Mouse (Mus musculus): ENCODE results near the gene Zbtb20. TPM values are rescaled to one million over a fixed set of nuclear protein-coding genes. Genes with fewer than 3 reads are reported as not detected.

Zbtb20 gene
- total RNA-seq, 2 experiments from 2014 or later = 108 to 119 TPM

DNA sequence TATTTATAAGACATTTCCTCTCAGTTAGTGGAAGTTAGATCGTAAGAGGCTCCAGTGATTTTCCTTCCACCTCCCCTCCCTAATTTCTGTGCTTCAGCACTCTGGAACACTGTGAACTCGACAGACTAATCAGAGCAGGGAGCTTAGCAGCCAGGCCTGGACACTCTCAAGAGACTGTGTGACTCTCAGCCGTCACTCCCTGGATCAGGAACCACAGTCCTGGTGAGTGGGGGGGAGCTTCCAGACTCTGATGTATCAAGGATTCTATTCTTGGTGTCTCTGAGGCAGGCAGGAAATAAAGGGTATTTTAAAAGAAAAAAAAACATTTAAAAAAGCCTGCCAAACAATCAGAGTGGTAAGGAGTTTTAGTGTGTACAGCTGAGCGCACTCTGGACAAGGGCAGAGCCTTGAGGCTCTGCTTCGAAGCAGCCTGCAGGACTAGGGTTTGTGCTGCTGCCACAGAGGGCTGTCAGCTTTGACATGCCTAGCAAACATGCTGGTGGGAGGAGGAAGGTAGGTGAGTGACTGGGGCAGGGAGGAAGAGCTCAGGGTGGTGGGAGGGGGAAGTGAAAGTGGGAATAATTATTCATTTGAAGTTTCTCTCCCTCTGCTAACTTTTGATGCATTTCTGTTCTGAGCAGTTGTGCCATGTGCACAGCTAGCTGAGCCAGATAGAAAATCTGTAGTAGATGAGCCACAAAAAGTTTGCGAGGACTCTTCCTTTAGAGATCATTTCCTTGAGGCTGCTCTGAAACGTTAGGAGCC, 488.3 kb downstream of the Zbtb20 start:
- DNase-seq = peak; percentile 44

DNA sequence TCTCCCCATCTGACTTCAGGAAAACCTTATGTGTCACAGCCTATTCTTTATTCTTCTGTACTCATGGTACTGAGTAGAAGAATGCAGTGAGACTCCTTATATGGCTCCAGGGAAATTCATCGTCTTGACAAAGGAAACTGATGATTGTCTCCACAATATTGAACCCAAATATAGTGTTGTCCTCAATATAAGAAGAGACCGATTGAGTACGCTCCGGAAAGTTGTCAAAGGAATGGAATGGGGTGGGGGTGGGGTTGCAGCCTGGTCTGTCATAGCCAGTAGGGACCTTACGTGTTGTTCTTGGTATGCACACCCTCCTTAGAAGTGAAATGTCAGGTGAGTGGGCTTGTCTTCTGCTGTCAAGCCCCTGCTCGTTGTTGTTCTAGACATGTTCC, 488.8 kb downstream of the Zbtb20 start:
- DNase-seq = no peak

DNA sequence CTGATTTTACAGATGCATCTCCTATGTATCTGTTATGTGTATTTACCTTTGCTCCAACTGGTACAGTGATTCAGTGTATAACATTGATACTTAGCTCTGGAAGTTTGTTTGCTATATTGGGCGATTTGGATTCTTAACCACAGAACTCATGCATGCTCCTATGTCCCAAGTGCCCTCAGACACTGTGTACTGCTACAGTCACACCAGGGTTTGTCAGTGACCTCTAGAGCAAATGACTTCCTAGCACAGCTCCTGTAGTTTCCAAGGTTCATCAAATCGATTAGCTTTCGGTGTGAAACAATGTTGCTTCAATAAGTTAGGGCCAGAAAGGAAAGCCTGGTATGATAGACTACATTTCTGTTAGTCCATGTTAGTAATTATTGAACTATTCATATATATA, 489.6 kb downstream of the Zbtb20 start:
- no peak for DNase-seq

GRCm38 (mm10) chr16:43370496-43371020, 494.9 kb downstream of the Zbtb20 start:
- no peak for DNase-seq

- no peak for DNase-seq
These were observed 501.1 kb downstream of the Zbtb20 start for GRCm38 (mm10) chr16:43376782-43377181.

DNA sequence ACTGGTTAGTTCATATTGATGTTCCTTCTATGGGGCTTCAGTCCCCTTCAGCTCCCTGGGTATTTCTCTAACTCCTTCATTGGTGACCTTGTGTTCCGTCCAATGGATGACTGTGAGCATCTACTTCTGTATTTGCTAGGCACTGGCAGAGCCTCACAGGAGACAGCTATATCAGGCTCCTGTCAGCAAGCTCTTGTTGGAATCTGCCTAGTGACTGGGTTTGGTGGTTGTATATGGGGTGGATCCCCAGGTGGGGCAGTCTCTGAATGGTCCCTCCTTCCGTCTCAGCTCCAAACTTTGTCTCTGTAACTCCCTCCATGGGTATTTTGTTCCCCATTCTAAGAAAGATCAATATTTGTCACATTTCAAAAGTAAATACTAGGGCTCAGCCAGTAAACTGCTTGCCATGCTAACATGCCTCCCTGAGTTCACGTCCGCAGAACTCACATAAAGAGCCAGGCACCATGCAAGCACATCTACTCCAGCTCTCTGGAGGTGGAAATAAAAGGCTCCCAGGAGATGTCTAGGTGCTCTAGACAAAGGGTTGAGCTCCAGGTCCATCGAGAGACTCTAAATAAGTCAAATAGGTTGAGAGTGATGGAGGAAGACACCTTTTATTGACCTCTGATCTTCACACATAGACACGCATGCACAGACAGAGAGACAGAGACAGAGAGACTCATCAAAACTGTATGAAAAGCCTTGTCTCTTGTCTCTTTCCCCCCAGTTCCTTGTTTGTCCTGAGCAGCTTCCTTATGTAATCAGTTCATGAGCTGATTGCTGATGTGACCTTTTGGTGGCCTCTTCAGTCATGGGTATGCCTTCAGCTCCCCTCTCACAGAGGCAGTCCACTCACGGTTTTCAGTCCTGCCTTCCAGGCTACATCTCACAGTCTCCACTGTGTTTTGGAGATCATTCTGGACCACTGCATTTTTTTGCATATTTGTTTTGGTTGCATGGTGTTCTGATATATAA, 504.0 kb downstream of the Zbtb20 start:
- DNase-seq = no peak

- DNase-seq = no peak
These were observed 505.5 kb downstream of the Zbtb20 start for GRCm38 (mm10) chr16:43381183-43381582.

DNA sequence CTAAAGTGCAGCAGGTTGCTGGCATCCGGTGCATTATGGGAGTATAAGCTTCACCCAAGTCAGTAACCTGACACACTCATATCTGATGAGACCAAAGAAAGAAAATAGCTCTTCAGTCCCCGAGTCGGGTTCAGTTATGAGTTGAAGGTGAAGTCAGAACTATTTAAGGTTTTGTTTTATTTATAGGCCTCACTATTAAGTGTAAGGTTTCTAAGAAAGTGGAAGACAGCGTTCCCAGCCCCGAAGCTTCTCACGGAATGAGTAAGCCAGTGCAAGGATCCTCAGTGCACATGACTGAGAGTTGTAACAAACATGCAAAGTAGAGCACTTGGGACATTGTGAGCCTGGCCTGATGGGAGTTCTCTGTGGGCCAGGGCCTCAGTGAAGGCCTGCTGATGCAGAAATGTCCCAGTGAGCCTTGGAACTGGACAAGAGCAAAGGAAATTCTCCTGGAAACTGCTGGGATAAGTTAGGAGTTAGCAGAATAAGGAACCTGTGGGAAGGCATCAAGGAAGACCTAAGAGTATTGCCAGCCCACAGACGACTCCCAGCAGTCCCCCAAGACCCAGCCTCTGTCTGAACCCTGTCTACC, 507.6 kb downstream of the Zbtb20 start:
- no peak for DNase-seq

GRCm38 (mm10) chr16:43384953-43385619, 509.4 kb downstream of the Zbtb20 start:
- DNase-seq = no peak

GRCm38 (mm10) chr16:43385620-43386210, 510.0 kb downstream of the Zbtb20 start:
- DNase-seq = no peak

DNA sequence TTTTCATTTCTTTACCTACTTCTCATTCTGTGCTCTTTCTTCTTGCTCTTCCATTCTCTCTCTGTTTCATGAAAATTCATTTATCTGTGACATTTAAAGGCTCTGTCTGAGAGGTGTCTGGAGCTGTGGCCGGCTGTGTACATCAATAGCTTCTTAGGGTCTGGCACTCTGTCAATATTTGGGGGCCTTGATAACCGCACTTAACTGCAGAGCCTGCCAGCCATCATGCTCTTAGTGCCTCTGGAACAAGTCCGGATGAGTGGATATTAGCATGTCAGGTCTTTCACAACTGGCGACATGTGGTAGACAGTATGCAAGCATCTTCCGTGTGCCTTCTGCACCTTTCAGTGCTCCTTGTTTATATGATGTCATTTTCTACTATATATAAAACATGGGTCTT, 510.7 kb downstream of the Zbtb20 start:
- DNase-seq = no peak

GRCm38 (mm10) chr16:43388389-43388788, 512.7 kb downstream of the Zbtb20 start:
- DNase-seq = no peak

DNA sequence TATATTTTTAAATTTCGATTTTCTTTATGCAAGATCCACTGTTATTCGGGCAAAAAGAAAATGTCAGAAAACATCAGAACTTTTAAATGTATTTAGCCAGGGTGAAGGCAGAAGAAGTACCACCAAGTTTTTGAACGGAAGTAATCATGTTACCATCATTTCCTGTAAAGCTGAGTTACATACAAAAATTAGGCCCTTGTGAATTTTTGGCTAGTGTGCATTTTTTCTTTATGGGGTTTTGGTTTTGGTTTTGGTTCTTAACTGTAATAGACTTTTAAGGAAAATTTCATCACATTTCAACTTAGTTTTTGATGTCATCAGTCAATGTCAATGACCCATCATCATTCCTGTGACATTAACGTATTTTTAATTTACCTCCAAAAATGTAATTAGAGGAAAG, 514.7 kb downstream of the Zbtb20 start:
- no peak for DNase-seq

DNA sequence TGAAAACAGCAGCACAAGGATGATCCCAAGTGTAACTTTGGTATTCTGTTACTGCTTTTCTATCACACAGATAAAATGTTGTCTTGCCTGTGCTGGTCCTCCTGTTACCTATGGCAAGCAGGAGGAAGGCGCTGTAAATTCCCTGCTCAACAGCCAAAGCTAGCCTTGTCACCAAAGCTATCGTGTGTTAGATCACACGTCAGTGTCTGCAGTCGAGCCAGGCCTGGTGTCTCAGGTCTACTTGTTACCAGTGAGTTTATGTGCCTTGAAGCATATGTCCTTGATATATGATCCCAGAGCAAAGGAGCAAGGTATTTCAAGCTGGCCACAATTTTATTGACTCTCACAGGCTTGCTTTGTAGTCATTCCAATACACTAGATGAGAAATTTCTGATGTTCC, 517.7 kb downstream of the Zbtb20 start:
- peak; percentile 16 for DNase-seq

- DNase-seq = no peak
These were observed 518.4 kb downstream of the Zbtb20 start for GRCm38 (mm10) chr16:43394013-43394568.

GRCm38 (mm10) chr16:43394760-43395159, 519.1 kb downstream of the Zbtb20 start:
- no peak for DNase-seq

DNA sequence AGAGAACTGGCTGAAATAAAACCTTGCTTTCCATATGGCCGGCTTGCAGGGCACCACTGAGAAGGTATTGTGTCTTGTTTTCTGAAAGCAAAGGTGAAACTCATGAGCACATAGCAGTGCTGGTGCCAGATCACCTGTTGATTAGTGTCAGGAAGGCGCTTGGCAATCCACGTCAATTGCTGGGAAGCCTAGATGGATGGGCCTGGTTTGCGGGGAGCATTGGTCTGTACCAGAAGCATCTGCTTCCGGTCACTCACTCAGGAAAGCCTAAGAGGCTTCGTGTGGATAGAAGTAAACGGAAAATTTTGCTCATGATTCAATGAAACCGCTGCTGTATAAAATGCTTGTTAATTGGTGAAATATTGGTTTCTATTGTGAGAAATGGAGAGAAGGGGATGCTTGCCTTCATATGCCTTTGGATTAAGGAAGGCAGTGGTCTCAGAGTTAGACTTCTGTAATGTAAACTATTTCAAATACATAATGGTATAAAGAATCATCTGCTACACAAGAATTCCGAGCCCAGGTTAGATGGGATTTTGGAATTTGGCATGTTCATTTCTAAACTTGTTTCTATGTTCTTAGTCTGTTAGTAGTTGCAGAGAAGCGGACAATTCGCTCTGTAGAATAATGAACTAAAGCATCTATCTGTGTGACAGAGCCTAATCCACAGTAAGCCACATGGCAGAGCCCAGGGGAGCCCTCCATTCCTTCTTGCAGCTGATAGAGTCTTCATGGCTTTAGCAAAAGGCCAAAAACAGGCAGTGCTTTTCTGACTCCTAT, 521.4 kb downstream of the Zbtb20 start:
- DNase-seq = no peak

GRCm38 (mm10) chr16:43397629-43398323, 522.1 kb downstream of the Zbtb20 start:
- no peak for DNase-seq

- no peak for DNase-seq
These were observed 523.7 kb downstream of the Zbtb20 start for GRCm38 (mm10) chr16:43399428-43399827.

- DNase-seq = no peak
These were observed 524.4 kb downstream of the Zbtb20 start for GRCm38 (mm10) chr16:43400046-43400445.

All from gastrocnemius, postnatal 10 days (tissue).